Mouse (Mus musculus) E14TG2a.4 (cell line): ENCODE data around the gene Arx.

Source experiments
- H3K27me3 ChIP-seq: 2 replicates; pipeline ENCODE4 v1.6.1; 2014; ENCODE audit warnings: low read length, control low read depth; ENCODE audit not compliant: insufficient read depth
- H3K36me3 ChIP-seq: 2 replicates; pipeline ENCODE4 v1.6.1; 2014; ENCODE audit warnings: low read length, control low read depth; ENCODE audit not compliant: insufficient read depth
- H3K4me1 ChIP-seq: replicated peaks from 2 replicates; pipeline ENCODE4 v1.6.1; 2014; ENCODE audit warnings: low read depth, low read length, control low read depth
- H3K4me3 ChIP-seq: replicated peaks from 2 replicates; pipeline ENCODE4 v1.5.1; 2014; ENCODE audit warnings: mild to moderate bottlenecking, low read length
- H3K9me3 ChIP-seq: 2 replicates; pipeline ENCODE4 v1.6.1; 2014; ENCODE audit warnings: low read length, control low read depth
- CTCF ChIP-seq: conservative IDR thresholded peaks from 2 replicates; pipeline ENCODE4 v1.5.1; 2014; ENCODE audit warnings: low read length
- NANOG ChIP-seq: IDR thresholded peaks from 2 replicates; pipeline ENCODE4 v1.6.1; 2014; ENCODE audit warnings: borderline replicate concordance, low read length, mixed read lengths
- POU5F1 ChIP-seq: IDR thresholded peaks from 2 replicates; pipeline ENCODE4 v1.6.1; 2014; ENCODE audit warnings: low read length, borderline replicate concordance

The Arx gene

DNA sequence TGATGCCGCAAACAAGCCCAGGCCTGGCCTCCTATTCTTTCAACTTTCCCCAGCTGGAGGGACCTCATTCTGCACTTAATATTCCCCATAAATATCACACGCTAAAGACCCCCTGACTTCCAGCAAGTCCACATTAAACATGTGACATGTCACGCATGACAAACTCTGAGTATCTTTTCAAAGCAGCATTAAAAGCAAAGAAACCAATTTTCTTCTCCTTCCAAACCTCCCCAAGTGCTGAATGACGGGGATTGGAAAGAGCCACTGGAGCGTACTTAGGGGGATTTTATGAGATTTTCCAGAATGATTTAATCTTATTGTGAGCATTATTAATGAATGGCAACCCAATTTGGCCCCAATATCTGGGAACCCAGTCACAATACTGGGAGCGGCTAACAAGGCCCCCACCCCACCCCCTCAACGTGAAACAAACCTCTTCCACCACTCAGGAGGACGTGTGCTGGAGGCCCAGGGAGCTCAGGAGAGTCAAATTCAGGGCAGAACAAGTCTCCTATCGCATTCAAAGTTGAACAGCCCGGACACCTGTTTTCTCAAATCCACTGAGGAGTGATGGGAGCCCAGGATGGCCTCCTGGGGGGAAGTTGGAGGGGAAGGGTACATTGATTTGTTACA is 14.1 kb downstream of the Arx start:
- no peaks in the 10 kb centered on the region for H3K9me3 ChIP-seq
- TF ChIP-seq POU5F1: no peak
- TF ChIP-seq NANOG: no peak
- no peak for TF ChIP-seq CTCF
- peaks cover 14% of the 10 kb centered on the region; the same call in 1 of the 2 replicates for H3K4me1 ChIP-seq
- H3K27me3 ChIP-seq: peaks cover 53% of the 10 kb centered on the region
- H3K4me3 ChIP-seq: no peak overlapping the region
- H3K36me3 ChIP-seq: peaks cover under 1% of the 10 kb centered on the region

DNA sequence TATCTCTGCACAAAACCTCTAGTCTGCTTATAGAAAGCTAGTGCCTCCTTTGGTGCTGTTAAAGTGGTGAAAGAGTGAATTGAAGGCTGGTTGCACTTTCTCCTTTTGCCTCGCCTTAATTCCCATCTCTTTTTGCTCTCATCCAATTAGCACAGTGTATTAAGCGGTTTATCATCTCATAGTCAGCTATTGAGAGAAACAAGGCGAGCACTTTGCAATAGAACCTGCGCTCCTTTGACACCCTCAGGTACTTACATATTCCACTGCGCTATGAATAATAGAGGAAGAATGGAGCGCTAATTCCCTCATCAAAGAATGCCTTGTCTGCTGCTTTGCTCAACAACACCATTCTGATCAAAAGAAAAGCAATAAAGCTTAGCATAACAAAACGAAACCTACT is 15.6 kb downstream of the Arx start:
- Histone ChIP-seq H3K4me3 (no peak overlapping the region), H3K36me3 (peaks cover 4% of the 10 kb centered on the region), H3K4me1 (peaks cover 6% of the 10 kb centered on the region; the same call in 1 of the 2 replicates), H3K9me3 (no peaks in the 10 kb centered on the region), H3K27me3 (peaks cover 40% of the 10 kb centered on the region)
- no peak for TF ChIP-seq CTCF
- TF ChIP-seq NANOG: no peak
- no peak for TF ChIP-seq POU5F1

GRCm38 (mm10) chrX:93305780-93306179 is 19.5 kb downstream of the Arx start:
- H3K9me3 ChIP-seq: no peaks in the 10 kb centered on the region
- no peak overlapping the region for H3K4me3 ChIP-seq

GRCm38 (mm10) chrX:93317577-93317976 is 31.3 kb downstream of the Arx start:
- no peak for TF ChIP-seq CTCF
- H3K4me3 ChIP-seq: no peak overlapping the region
- H3K9me3 ChIP-seq: no peaks in the 10 kb centered on the region
- H3K4me1 ChIP-seq: no peaks in the 10 kb centered on the region
- H3K36me3 ChIP-seq: no peaks in the 10 kb centered on the region
- H3K27me3 ChIP-seq: no peaks in the 10 kb centered on the region

More at GRCm38 (mm10) chrX:93305780-93306179, 19.5 kb downstream of the Arx start:
- Histone ChIP-seq H3K27me3 (peaks cover 4% of the 10 kb centered on the region; the same call in 1 of the 2 replicates), H3K4me1 (no peaks in the 10 kb centered on the region), H3K36me3 (peaks cover 4% of the 10 kb centered on the region)
- TF ChIP-seq CTCF (no peak), NANOG (no peak), POU5F1 (no peak)

DNA sequence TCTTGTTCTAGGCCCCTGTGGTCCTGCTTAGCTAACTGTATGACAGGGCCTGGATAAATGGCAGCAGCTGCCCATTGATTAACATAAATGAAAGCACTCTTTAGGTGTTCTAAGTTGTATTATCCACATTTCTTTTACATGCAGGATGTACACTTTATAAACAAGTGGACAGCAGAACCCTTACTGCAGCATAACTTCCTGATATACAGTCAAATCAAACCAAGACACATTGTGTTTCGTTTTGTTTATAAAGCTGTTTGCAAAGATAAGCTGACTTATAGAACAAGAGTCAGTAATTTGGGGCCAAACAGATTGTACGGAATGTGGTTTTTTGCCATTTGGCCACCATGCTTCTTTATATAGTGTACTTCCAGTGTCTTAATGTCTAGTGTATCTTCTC is 33.7 kb downstream of the Arx start:
- TF ChIP-seq NANOG (no peak), POU5F1 (no peak), CTCF (no peak)
- H3K36me3 ChIP-seq: no peaks in the 10 kb centered on the region
- no peaks in the 10 kb centered on the region for H3K4me1 ChIP-seq
- no peak overlapping the region for H3K4me3 ChIP-seq
- no peaks in the 10 kb centered on the region for H3K27me3 ChIP-seq
- no peaks in the 10 kb centered on the region for H3K9me3 ChIP-seq

- Histone ChIP-seq H3K4me1 (no peaks in the 10 kb centered on the region), H3K4me3 (no peak overlapping the region)
- TF ChIP-seq POU5F1 (no peak), NANOG (no peak), CTCF (no peak)
Measured at GRCm38 (mm10) chrX:93321336-93321735, 35.1 kb downstream of the Arx start.

More at GRCm38 (mm10) chrX:93321336-93321735, 35.1 kb downstream of the Arx start:
- no peaks in the 10 kb centered on the region for H3K9me3 ChIP-seq
- H3K27me3 ChIP-seq: no peaks in the 10 kb centered on the region
- no peaks in the 10 kb centered on the region for H3K36me3 ChIP-seq
